Mouse (Mus musculus): ENCODE measurements around the gene Shc2. TPM values are rescaled to one million over a fixed set of nuclear protein-coding genes. Genes with fewer than 3 reads are reported as not detected.

Shc2 gene
- polyA plus RNA-seq, 1 experiment from 2014 or later, result 1.9 TPM

- H3K4me3 ChIP-seq (ENCODE audit: low read depth, low read length), result no peak overlapping the region
- no peak for ATAC-seq
- no peak overlapping the region for H3K4me2 ChIP-seq (replicated peaks; ENCODE audit: low read depth)
- no peaks in the 10 kb centered on the region for H3K27me3 ChIP-seq (replicated peaks; ENCODE audit: control insufficient read depth, insufficient read depth, low read length)
- H3K4me1 ChIP-seq (replicated peaks; ENCODE audit: control insufficient read depth, insufficient read depth, low read length), result no peaks in the 10 kb centered on the region
- no peaks in the 10 kb centered on the region for H3K9me3 ChIP-seq (ENCODE audit: control insufficient read depth)
- no peak overlapping the region for H3K9ac ChIP-seq (ENCODE audit: low read depth, low read length)
- no peak overlapping the region for H3K27ac ChIP-seq (ENCODE audit: low read depth, low read length)
- no peaks in the 10 kb centered on the region for H3K36me3 ChIP-seq (ENCODE audit: control insufficient read depth, insufficient read depth)
- WGBS, result 86% methylated on average over 8 of the region's 8 CpGs
- no peak for TF ChIP-seq CTCF (IDR thresholded peaks at IDR 0.05; ENCODE audit: low read depth)
These were observed 56.2 kb downstream of the Shc2 start for GRCm38 (mm10) chr10:79581501-79581900.

- no peak overlapping the region for H3K4me3 ChIP-seq (ENCODE audit: low read depth, low read length)
These were observed 56.9 kb downstream of the Shc2 start for GRCm38 (mm10) chr10:79580811-79581210.

GRCm38 (mm10) chr10:79580356-79580755, 57.4 kb downstream of the Shc2 start:
- Histone ChIP-seq H3K4me3 (ENCODE audit: low read depth, low read length) (no peak overlapping the region), H3K9ac (ENCODE audit: low read depth, low read length) (no peak overlapping the region), H3K27ac (ENCODE audit: low read depth, low read length) (no peak overlapping the region), H3K27me3 (replicated peaks; ENCODE audit: control insufficient read depth, insufficient read depth, low read length) (no peaks in the 10 kb centered on the region), H3K36me3 (ENCODE audit: control insufficient read depth, insufficient read depth) (no peaks in the 10 kb centered on the region), H3K4me2 (replicated peaks; ENCODE audit: low read depth) (no peak overlapping the region), H3K9me3 (ENCODE audit: control insufficient read depth) (no peaks in the 10 kb centered on the region), H3K4me1 (replicated peaks; ENCODE audit: control insufficient read depth, insufficient read depth, low read length) (no peaks in the 10 kb centered on the region)
- no peak for TF ChIP-seq CTCF (IDR thresholded peaks at IDR 0.05; ENCODE audit: low read depth)
- 75% methylated on average over 7 of the region's 7 CpGs for WGBS
- no peak for ATAC-seq

More at GRCm38 (mm10) chr10:79580811-79581210, 56.9 kb downstream of the Shc2 start:
- H3K36me3 ChIP-seq (ENCODE audit: control insufficient read depth, insufficient read depth), result no peaks in the 10 kb centered on the region
- H3K9me3 ChIP-seq (ENCODE audit: control insufficient read depth), result no peaks in the 10 kb centered on the region
- no peak overlapping the region for H3K4me2 ChIP-seq (replicated peaks; ENCODE audit: low read depth)
- H3K4me1 ChIP-seq (replicated peaks; ENCODE audit: control insufficient read depth, insufficient read depth, low read length), result no peaks in the 10 kb centered on the region
- no peak overlapping the region for H3K9ac ChIP-seq (ENCODE audit: low read depth, low read length)
- TF ChIP-seq CTCF (IDR thresholded peaks at IDR 0.05; ENCODE audit: low read depth), result peak; percentile 68
- H3K27me3 ChIP-seq (replicated peaks; ENCODE audit: control insufficient read depth, insufficient read depth, low read length), result no peaks in the 10 kb centered on the region
- WGBS, result 49% methylated on average over 6 of the region's 6 CpGs
- no peak overlapping the region for H3K27ac ChIP-seq (ENCODE audit: low read depth, low read length)
- no peak for ATAC-seq

GRCm38 (mm10) chr10:79579781-79580180, 57.9 kb downstream of the Shc2 start:
- Histone ChIP-seq H3K4me1 (replicated peaks; ENCODE audit: control insufficient read depth, insufficient read depth, low read length) (no peaks in the 10 kb centered on the region), H3K9ac (ENCODE audit: low read depth, low read length) (no peak overlapping the region), H3K4me2 (replicated peaks; ENCODE audit: low read depth) (no peak overlapping the region), H3K27me3 (replicated peaks; ENCODE audit: control insufficient read depth, insufficient read depth, low read length) (no peaks in the 10 kb centered on the region), H3K27ac (ENCODE audit: low read depth, low read length) (no peak overlapping the region), H3K4me3 (ENCODE audit: low read depth, low read length) (no peak overlapping the region), H3K9me3 (ENCODE audit: control insufficient read depth) (no peaks in the 10 kb centered on the region), H3K36me3 (ENCODE audit: control insufficient read depth, insufficient read depth) (no peaks in the 10 kb centered on the region)
- TF ChIP-seq CTCF (IDR thresholded peaks at IDR 0.05; ENCODE audit: low read depth), result no peak
- 78% methylated on average over 12 of the region's 12 CpGs for WGBS
- no peak for ATAC-seq

- Histone ChIP-seq H3K9ac (ENCODE audit: low read depth, low read length) (no peak overlapping the region), H3K9me3 (ENCODE audit: control insufficient read depth) (no peaks in the 10 kb centered on the region), H3K4me2 (replicated peaks; ENCODE audit: low read depth) (no peak overlapping the region), H3K4me1 (replicated peaks; ENCODE audit: control insufficient read depth, insufficient read depth, low read length) (no peaks in the 10 kb centered on the region), H3K27ac (ENCODE audit: low read depth, low read length) (no peak overlapping the region), H3K27me3 (replicated peaks; ENCODE audit: control insufficient read depth, insufficient read depth, low read length) (no peaks in the 10 kb centered on the region), H3K36me3 (ENCODE audit: control insufficient read depth, insufficient read depth) (no peaks in the 10 kb centered on the region), H3K4me3 (ENCODE audit: low read depth, low read length) (no peak overlapping the region)
- 73% methylated on average over 7 of the region's 7 CpGs for WGBS
- no peak for TF ChIP-seq CTCF (IDR thresholded peaks at IDR 0.05; ENCODE audit: low read depth)
- no peak for ATAC-seq
These were observed 58.8 kb downstream of the Shc2 start for GRCm38 (mm10) chr10:79578891-79579290.

GRCm38 (mm10) chr10:79578276-79578675, 59.4 kb downstream of the Shc2 start:
- Histone ChIP-seq H3K9me3 (ENCODE audit: control insufficient read depth) (no peaks in the 10 kb centered on the region), H3K4me3 (ENCODE audit: low read depth, low read length) (no peak overlapping the region), H3K9ac (ENCODE audit: low read depth, low read length) (no peak overlapping the region), H3K27ac (ENCODE audit: low read depth, low read length) (no peak overlapping the region), H3K36me3 (ENCODE audit: control insufficient read depth, insufficient read depth) (no peaks in the 10 kb centered on the region), H3K4me2 (replicated peaks; ENCODE audit: low read depth) (no peak overlapping the region), H3K4me1 (replicated peaks; ENCODE audit: control insufficient read depth, insufficient read depth, low read length) (no peaks in the 10 kb centered on the region), H3K27me3 (replicated peaks; ENCODE audit: control insufficient read depth, insufficient read depth, low read length) (no peaks in the 10 kb centered on the region)
- ATAC-seq, result no peak
- 80% methylated on average over 9 of the region's 9 CpGs for WGBS
- no peak for TF ChIP-seq CTCF (IDR thresholded peaks at IDR 0.05; ENCODE audit: low read depth)

GRCm38 (mm10) chr10:79577376-79577775, 60.3 kb downstream of the Shc2 start:
- no peaks in the 10 kb centered on the region for H3K36me3 ChIP-seq (ENCODE audit: control insufficient read depth, insufficient read depth)
- no peak for TF ChIP-seq CTCF (IDR thresholded peaks at IDR 0.05; ENCODE audit: low read depth)
- no peak overlapping the region for H3K27ac ChIP-seq (ENCODE audit: low read depth, low read length)
- ATAC-seq, result no peak
- H3K9ac ChIP-seq (ENCODE audit: low read depth, low read length), result no peak overlapping the region
- no peaks in the 10 kb centered on the region for H3K9me3 ChIP-seq (ENCODE audit: control insufficient read depth)
- WGBS, result 73% methylated on average over 4 of the region's 4 CpGs
- no peaks in the 10 kb centered on the region for H3K27me3 ChIP-seq (replicated peaks; ENCODE audit: control insufficient read depth, insufficient read depth, low read length)
- H3K4me3 ChIP-seq (ENCODE audit: low read depth, low read length), result no peak overlapping the region
- H3K4me2 ChIP-seq (replicated peaks; ENCODE audit: low read depth), result no peak overlapping the region
- no peaks in the 10 kb centered on the region for H3K4me1 ChIP-seq (replicated peaks; ENCODE audit: control insufficient read depth, insufficient read depth, low read length)

All from intestine, postnatal 0 days (tissue).